Mouse (Mus musculus): ENCODE measurements around the gene Mbtps1. TPM values are rescaled to one million over a fixed set of nuclear protein-coding genes. Genes with fewer than 3 reads are reported as not detected.

The Mbtps1 gene
- total and polyA plus RNA-seq, 3 experiments = 33.1 to 59.9 TPM; not detected in 1

DNA sequence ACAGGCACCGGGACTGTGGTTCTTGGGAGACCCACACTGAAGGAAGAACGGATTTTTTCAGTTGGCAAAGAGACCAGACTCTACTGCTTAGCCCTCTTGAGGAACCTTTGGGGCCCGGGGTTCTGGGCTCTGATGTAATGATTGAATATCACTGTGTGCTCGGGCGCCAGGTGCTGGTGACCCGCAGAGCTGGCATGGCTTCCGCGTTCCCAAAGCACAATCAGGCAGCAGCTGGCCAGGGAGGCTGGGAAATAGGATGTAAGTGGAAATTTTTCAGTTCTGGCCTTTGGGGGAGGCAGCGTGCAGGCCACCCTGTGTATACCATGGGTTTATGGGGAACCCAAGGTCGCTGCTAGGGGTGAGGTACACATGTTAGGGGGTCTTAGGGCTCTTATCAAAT, 91.7 kb downstream of the Mbtps1 start:
- no peak for TF ChIP-seq POLR2AphosphoS2 (IDR thresholded peaks at IDR 0.05; ENCODE audit: low read length)
- TF ChIP-seq CHD1 (IDR thresholded peaks at IDR 0.05; ENCODE audit: low read depth, low read length) = no peak
- no peak for TF ChIP-seq SIN3A (IDR thresholded peaks at IDR 0.05; ENCODE audit: low read length)
- TF ChIP-seq NELFE (IDR thresholded peaks at IDR 0.05; ENCODE audit: low read depth, low read length) = no peak
- TF ChIP-seq MYC (IDR thresholded peaks at IDR 0.05; ENCODE audit: low read depth, low read length) = no peak
- TF ChIP-seq RCOR1 (IDR thresholded peaks at IDR 0.05; ENCODE audit: low read depth, low read length) = no peak
- TF ChIP-seq ETS1 (IDR thresholded peaks at IDR 0.05; ENCODE audit: low read depth, low read length) = no peak
- TF ChIP-seq HCFC1 (IDR thresholded peaks at IDR 0.05; ENCODE audit: low read depth, low read length) = no peak
- TF ChIP-seq MEF2A (IDR thresholded peaks at IDR 0.05; ENCODE audit: extremely low read depth, insufficient replicate concordance, low read depth, low read length, poor library complexity, severe bottlenecking) = no peak
- TF ChIP-seq NRF1 (IDR thresholded peaks at IDR 0.05; ENCODE audit: insufficient read depth, low read depth, low read length, poor library complexity, severe bottlenecking) = no peak
- no peak for TF ChIP-seq ZNF384 (IDR thresholded peaks at IDR 0.05; ENCODE audit: low read depth, low read length)
- TF ChIP-seq GABPA (IDR thresholded peaks at IDR 0.05; ENCODE audit: low read depth, low read length) = no peak
- TF ChIP-seq TBP (IDR thresholded peaks at IDR 0.05; ENCODE audit: low read depth, low read length) = no peak
- no peak for TF ChIP-seq USF2 (IDR thresholded peaks at IDR 0.05; ENCODE audit: borderline replicate concordance in 1 of 2, insufficient read depth in 1 of 2, low read depth in 1 of 2, low read length in 2 of 2)
- no peaks in the 10 kb centered on the region for H3K79me2 ChIP-seq (ENCODE audit: control insufficient read depth, insufficient read depth, low read length, poor library complexity)
- no peak overlapping the region for H3K27ac ChIP-seq (ENCODE audit: control insufficient read depth, low read depth, low read length)
- H3K4me3 ChIP-seq (ENCODE audit: control insufficient read depth in 1 of 2, insufficient read depth in 1 of 2, low read depth in 2 of 2, low read length in 2 of 2) = no peak overlapping the region
- DNase-seq (ENCODE audit: low read depth, low spot score) = no peak
- H3K36me3 ChIP-seq (ENCODE audit: control insufficient read depth in 1 of 2, insufficient read depth in 2 of 2, low read length in 2 of 2) = no peaks in the 10 kb centered on the region
- no peaks in the 10 kb centered on the region; a peak in 1 of 4 replicates for H3K27me3 ChIP-seq (ENCODE audit: control insufficient read depth in 1 of 2, insufficient read depth in 2 of 2, low read length in 2 of 2)
- H3K4me1 ChIP-seq (ENCODE audit: control insufficient read depth in 1 of 2, insufficient read depth in 2 of 2, low read length in 2 of 2) = 0 out of 4 replicates have a peak, but pooled peaks cover 0 to 4% of the 10 kb centered on the region in 2 experiments
- H3K9ac ChIP-seq (ENCODE audit: control insufficient read depth, low read depth, low read length, poor library complexity, severe bottlenecking) = no peak overlapping the region
- no peaks in the 10 kb centered on the region for H3K9me3 ChIP-seq (replicated peaks; ENCODE audit: insufficient read depth, low read length)

DNA sequence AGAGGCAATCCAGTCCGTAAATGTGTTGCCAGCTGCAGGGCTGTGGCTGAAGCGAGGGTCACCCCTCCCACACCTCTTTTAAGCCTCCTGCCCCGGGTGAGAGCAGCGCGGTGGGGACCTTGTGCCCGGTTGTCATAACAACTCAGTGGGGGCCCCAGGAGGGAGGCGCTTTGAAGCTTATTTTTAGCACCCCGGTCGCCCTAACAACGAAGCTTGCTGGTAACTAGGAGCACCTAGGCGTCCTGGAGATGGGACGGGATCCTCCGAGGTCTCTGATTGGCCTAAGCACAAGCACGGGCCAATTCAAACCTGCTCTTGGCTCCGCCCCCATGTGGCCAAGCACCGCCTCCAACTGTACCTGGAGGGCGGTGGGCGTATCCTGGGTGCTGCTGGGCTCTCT, 92.4 kb downstream of the Mbtps1 start:
- DNase-seq (ENCODE audit: low read depth, low spot score) = no peak
- H3K36me3 ChIP-seq (ENCODE audit: control insufficient read depth in 1 of 2, insufficient read depth in 2 of 2, low read length in 2 of 2) = no peaks in the 10 kb centered on the region
- H3K4me1 ChIP-seq (ENCODE audit: control insufficient read depth in 1 of 2, insufficient read depth in 2 of 2, low read length in 2 of 2) = 0 out of 4 replicates have a peak, but pooled peaks cover 0 to 4% of the 10 kb centered on the region in 2 experiments
- H3K27ac ChIP-seq (ENCODE audit: control insufficient read depth, low read depth, low read length) = no peak overlapping the region
- H3K79me2 ChIP-seq (ENCODE audit: control insufficient read depth, insufficient read depth, low read length, poor library complexity) = no peaks in the 10 kb centered on the region
- no peak overlapping the region for H3K4me3 ChIP-seq (ENCODE audit: control insufficient read depth in 1 of 2, insufficient read depth in 1 of 2, low read depth in 2 of 2, low read length in 2 of 2)
- TF ChIP-seq EP300 (IDR thresholded peaks at IDR 0.05; ENCODE audit: low read depth in 1 of 2, low read length in 2 of 2) (no peak), TBP (IDR thresholded peaks at IDR 0.05; ENCODE audit: low read depth, low read length) (no peak), ZC3H11A (IDR thresholded peaks at IDR 0.05; ENCODE audit: low read depth, low read length) (no peak), MAFK (IDR thresholded peaks at IDR 0.05; ENCODE audit: borderline replicate concordance, low read depth, low read length) (no peak)
- no peaks in the 10 kb centered on the region; a peak in 1 of 4 replicates for H3K27me3 ChIP-seq (ENCODE audit: control insufficient read depth in 1 of 2, insufficient read depth in 2 of 2, low read length in 2 of 2)
- H3K9me3 ChIP-seq (replicated peaks; ENCODE audit: insufficient read depth, low read length) = no peaks in the 10 kb centered on the region
- no peak overlapping the region for H3K9ac ChIP-seq (ENCODE audit: control insufficient read depth, low read depth, low read length, poor library complexity, severe bottlenecking)

All from MEL (cell line).